Mouse (Mus musculus): ENCODE measurements around the gene Prr18. TPM values are rescaled to one million over a fixed set of nuclear protein-coding genes. Genes with fewer than 3 reads are reported as not detected.

The Prr18 gene
- polyA plus RNA-seq, 1 experiment, result 0.16 TPM

GRCm38 (mm10) chr17:8385441-8385840 is 48.2 kb downstream of the Prr18 start:
- TF ChIP-seq USF1 (IDR thresholded peaks at IDR 0.05; ENCODE audit: low read depth) (no peak), CTCF (IDR thresholded peaks at IDR 0.05; ENCODE audit: control insufficient read depth, insufficient read depth, insufficient read length) (no peak), MAX (IDR thresholded peaks at IDR 0.05) (no peak), MYOD1 (IDR thresholded peaks at IDR 0.05; ENCODE audit: control insufficient read depth, insufficient read length, low read depth) (no peak), MYOG (IDR thresholded peaks at IDR 0.05; ENCODE audit: control insufficient read depth, extremely low read depth, insufficient read length) (no peak), CEBPB (IDR thresholded peaks at IDR 0.05; ENCODE audit: low read depth) (no peak), FOSL1 (IDR thresholded peaks at IDR 0.05; ENCODE audit: insufficient read depth, low read length, poor library complexity, severe bottlenecking) (no peak)
- H3K36me3 ChIP-seq (ENCODE audit: control insufficient read depth, insufficient read depth), result no peaks in the 10 kb centered on the region
- H3K79me3 ChIP-seq (ENCODE audit: low read depth), result no peaks in the 10 kb centered on the region
- no peak overlapping the region for H3ac ChIP-seq (ENCODE audit: control insufficient read depth, insufficient read length, low read depth)
- H3K4me3 ChIP-seq (ENCODE audit: insufficient read depth, poor library complexity, severe bottlenecking), result no peak overlapping the region
- H3K79me2 ChIP-seq (ENCODE audit: control insufficient read depth, insufficient read depth), result no peaks in the 10 kb centered on the region
- H3K27me3 ChIP-seq (ENCODE audit: control insufficient read depth, insufficient read depth, insufficient read length), result peaks cover 12% of the 10 kb centered on the region

GRCm38 (mm10) chr17:8388463-8388862 is 51.2 kb downstream of the Prr18 start:
- Histone ChIP-seq H3K27me3 (ENCODE audit: control insufficient read depth, insufficient read depth, insufficient read length) (peaks cover 16% of the 10 kb centered on the region), H3K79me3 (ENCODE audit: low read depth) (no peaks in the 10 kb centered on the region), H3ac (ENCODE audit: control insufficient read depth, insufficient read length, low read depth) (no peak overlapping the region), H3K36me3 (ENCODE audit: control insufficient read depth, insufficient read depth) (no peaks in the 10 kb centered on the region), H3K79me2 (ENCODE audit: control insufficient read depth, insufficient read depth) (no peaks in the 10 kb centered on the region), H3K4me3 (ENCODE audit: insufficient read depth, poor library complexity, severe bottlenecking) (no peak overlapping the region)
- TF ChIP-seq MYOD1 (IDR thresholded peaks at IDR 0.05; ENCODE audit: control insufficient read depth, insufficient read length, low read depth) (no peak), FOSL1 (IDR thresholded peaks at IDR 0.05; ENCODE audit: insufficient read depth, low read length, poor library complexity, severe bottlenecking) (no peak), MYOG (IDR thresholded peaks at IDR 0.05; ENCODE audit: control insufficient read depth, extremely low read depth, insufficient read length) (no peak), USF1 (IDR thresholded peaks at IDR 0.05; ENCODE audit: low read depth) (no peak), CEBPB (IDR thresholded peaks at IDR 0.05; ENCODE audit: low read depth) (no peak), CTCF (IDR thresholded peaks at IDR 0.05; ENCODE audit: control insufficient read depth, insufficient read depth, insufficient read length) (no peak), MAX (IDR thresholded peaks at IDR 0.05) (no peak)

- Histone ChIP-seq H3K36me3 (ENCODE audit: control insufficient read depth, insufficient read depth) (no peaks in the 10 kb centered on the region), H3K79me2 (ENCODE audit: control insufficient read depth, insufficient read depth) (no peaks in the 10 kb centered on the region), H3K79me3 (ENCODE audit: low read depth) (no peaks in the 10 kb centered on the region), H3K4me3 (ENCODE audit: insufficient read depth, poor library complexity, severe bottlenecking) (no peak overlapping the region), H3ac (ENCODE audit: control insufficient read depth, insufficient read length, low read depth) (no peak overlapping the region), H3K27me3 (ENCODE audit: control insufficient read depth, insufficient read depth, insufficient read length) (peaks cover 16% of the 10 kb centered on the region)
- TF ChIP-seq MYOG (IDR thresholded peaks at IDR 0.05; ENCODE audit: control insufficient read depth, extremely low read depth, insufficient read length), result no peak
- no peak for TF ChIP-seq MAX (IDR thresholded peaks at IDR 0.05)
- no peak for TF ChIP-seq CTCF (IDR thresholded peaks at IDR 0.05; ENCODE audit: control insufficient read depth, insufficient read depth, insufficient read length)
- TF ChIP-seq MYOD1 (IDR thresholded peaks at IDR 0.05; ENCODE audit: control insufficient read depth, insufficient read length, low read depth), result no peak
- TF ChIP-seq FOSL1 (IDR thresholded peaks at IDR 0.05; ENCODE audit: insufficient read depth, low read length, poor library complexity, severe bottlenecking), result no peak
- no peak for TF ChIP-seq USF1 (IDR thresholded peaks at IDR 0.05; ENCODE audit: low read depth)
- no peak for TF ChIP-seq CEBPB (IDR thresholded peaks at IDR 0.05; ENCODE audit: low read depth)
Measured at GRCm38 (mm10) chr17:8388990-8389789, 51.9 kb downstream of the Prr18 start.

GRCm38 (mm10) chr17:8389790-8390095 is 52.5 kb downstream of the Prr18 start:
- H3K4me3 ChIP-seq (ENCODE audit: insufficient read depth, poor library complexity, severe bottlenecking), result no peak overlapping the region
- H3K79me3 ChIP-seq (ENCODE audit: low read depth), result no peaks in the 10 kb centered on the region
- H3K36me3 ChIP-seq (ENCODE audit: control insufficient read depth, insufficient read depth), result no peaks in the 10 kb centered on the region
- no peak overlapping the region for H3ac ChIP-seq (ENCODE audit: control insufficient read depth, insufficient read length, low read depth)
- no peak for TF ChIP-seq FOSL1 (IDR thresholded peaks at IDR 0.05; ENCODE audit: insufficient read depth, low read length, poor library complexity, severe bottlenecking)
- TF ChIP-seq CTCF (IDR thresholded peaks at IDR 0.05; ENCODE audit: control insufficient read depth, insufficient read depth, insufficient read length), result no peak
- TF ChIP-seq CEBPB (IDR thresholded peaks at IDR 0.05; ENCODE audit: low read depth), result no peak
- TF ChIP-seq MYOG (IDR thresholded peaks at IDR 0.05; ENCODE audit: control insufficient read depth, extremely low read depth, insufficient read length), result no peak
- no peak for TF ChIP-seq USF1 (IDR thresholded peaks at IDR 0.05; ENCODE audit: low read depth)
- TF ChIP-seq MAX (IDR thresholded peaks at IDR 0.05), result no peak
- no peaks in the 10 kb centered on the region for H3K79me2 ChIP-seq (ENCODE audit: control insufficient read depth, insufficient read depth)
- peaks cover 16% of the 10 kb centered on the region for H3K27me3 ChIP-seq (ENCODE audit: control insufficient read depth, insufficient read depth, insufficient read length)

GRCm38 (mm10) chr17:8390487-8390886 is 53.2 kb downstream of the Prr18 start:
- H3K79me3 ChIP-seq (ENCODE audit: low read depth), result no peaks in the 10 kb centered on the region

More at GRCm38 (mm10) chr17:8390487-8390886, 53.2 kb downstream of the Prr18 start:
- Histone ChIP-seq H3K27me3 (ENCODE audit: control insufficient read depth, insufficient read depth, insufficient read length) (peaks cover 16% of the 10 kb centered on the region), H3ac (ENCODE audit: control insufficient read depth, insufficient read length, low read depth) (no peak overlapping the region), H3K79me2 (ENCODE audit: control insufficient read depth, insufficient read depth) (no peaks in the 10 kb centered on the region), H3K4me3 (ENCODE audit: insufficient read depth, poor library complexity, severe bottlenecking) (no peak overlapping the region), H3K36me3 (ENCODE audit: control insufficient read depth, insufficient read depth) (no peaks in the 10 kb centered on the region)
- TF ChIP-seq MYOG (IDR thresholded peaks at IDR 0.05; ENCODE audit: control insufficient read depth, extremely low read depth, insufficient read length), result no peak
- TF ChIP-seq MAX (IDR thresholded peaks at IDR 0.05), result no peak
- TF ChIP-seq FOSL1 (IDR thresholded peaks at IDR 0.05; ENCODE audit: insufficient read depth, low read length, poor library complexity, severe bottlenecking), result no peak
- no peak for TF ChIP-seq MYOD1 (IDR thresholded peaks at IDR 0.05; ENCODE audit: control insufficient read depth, insufficient read length, low read depth)
- TF ChIP-seq CEBPB (IDR thresholded peaks at IDR 0.05; ENCODE audit: low read depth), result no peak
- TF ChIP-seq USF1 (IDR thresholded peaks at IDR 0.05; ENCODE audit: low read depth), result no peak
- TF ChIP-seq CTCF (IDR thresholded peaks at IDR 0.05; ENCODE audit: control insufficient read depth, insufficient read depth, insufficient read length), result no peak

Other genes starting within 250 kb of the Prr18 start
- 0.04 TPM for gene Gm49673, start 189.7 kb upstream of the Prr18 start, polyA plus RNA-seq (2012; fragmentation: generic; extraction: Trizol)
- gene Rnaset2a, start 189.4 kb upstream of the Prr18 start, polyA plus RNA-seq (2012; fragmentation: generic; extraction: Trizol), result 84.9 TPM
- 4.9 TPM for gene Fgfr1op, start 172.0 kb upstream of the Prr18 start, polyA plus RNA-seq (2012; fragmentation: generic; extraction: Trizol)
- gene Ccr6, start 101.4 kb upstream of the Prr18 start, polyA plus RNA-seq (2012; fragmentation: generic; extraction: Trizol), result not detected
- gene Mpc1, start 54.6 kb upstream of the Prr18 start, polyA plus RNA-seq (2012; fragmentation: generic; extraction: Trizol), result 27.9 TPM
- gene Sft2d1, start 26.4 kb upstream of the Prr18 start, polyA plus RNA-seq (2012; fragmentation: generic; extraction: Trizol), result 51.6 TPM
- gene T2, start 18.5 kb downstream of the Prr18 start, polyA plus RNA-seq (2012; fragmentation: generic; extraction: Trizol), result 0.05 TPM
- gene T, start 97.0 kb downstream of the Prr18 start, polyA plus RNA-seq (2012; fragmentation: generic; extraction: Trizol), result not detected
- gene Pde10a, start 187.9 kb downstream of the Prr18 start, polyA plus RNA-seq (2012; fragmentation: generic; extraction: Trizol), result 0.83 TPM
- gene Gm17087, start 229.5 kb downstream of the Prr18 start, polyA plus RNA-seq (2012; fragmentation: generic; extraction: Trizol), result not detected

Measured in C2C12 (cell line).